23 mouse cellular contexts compared by ENCODE assay signal in genomic region chr14:86930763-86931162, GRCm38 (mm10).
"Had no signal": no experiment of that assay in that cellular context is flagged by ENCODE, and none has a peak within 500 bp of the region (broad histone marks: within the 10 kb centered on the region; RNA-seq: fewer than 3 reads in every experiment).

No protein-coding gene starts in this region.

- H3K27me3 ChIP-seq: liver, embryonic 15.5 days; lung, embryonic 15.5 days; megakaryocyte, embryonic 14.5 days; neural tube, embryonic 13.5 days; neural tube, embryonic 15.5 days had no signal

- H3K4me2 ChIP-seq: liver, embryonic 15.5 days; lung, embryonic 15.5 days; neural tube, embryonic 13.5 days; neural tube, embryonic 15.5 days had no signal

- H3K27ac ChIP-seq: liver, embryonic 15.5 days; lung, embryonic 15.5 days; macrophage; midbrain, embryonic 10.5 days; neural tube, embryonic 13.5 days; neural tube, embryonic 15.5 days had no signal

- ATAC-seq: liver, postnatal 0 days; lung, postnatal 0 days; midbrain, embryonic 16.5 days had no signal

- H3K36me3 ChIP-seq: liver, embryonic 15.5 days; lung, embryonic 15.5 days; midbrain, embryonic 10.5 days; neural tube, embryonic 13.5 days; neural tube, embryonic 15.5 days had no signal

- H3K4me1 ChIP-seq: liver, embryonic 15.5 days; lung, embryonic 15.5 days; midbrain, embryonic 10.5 days; neural tube, embryonic 13.5 days; neural tube, embryonic 15.5 days had no signal

- H3K9ac ChIP-seq: liver, embryonic 15.5 days; liver, postnatal 0 days; lung, embryonic 15.5 days; neural tube, embryonic 13.5 days; neural tube, embryonic 15.5 days had no signal

- DNase-seq: liver, postnatal 0 days; lung, adult 2 months; lung, postnatal 14 days; lung, postnatal 36 days; midbrain, embryonic 14.5 days; retina, postnatal 1 day; right cerebral cortex, adult 18-20 months; right cerebral cortex, postnatal 25 days; right cerebral cortex, postnatal 4 days; spleen, adult 18-20 months; thymus, adult 18-20 months; thymus, postnatal 14 days; thymus, postnatal 36 days had no signal

- H3K9me3 ChIP-seq: liver, embryonic 15.5 days; lung, embryonic 15.5 days; megakaryocyte, embryonic 14.5 days; midbrain, embryonic 10.5 days; neural tube, embryonic 13.5 days; neural tube, embryonic 15.5 days had no signal

- H3K4me3 ChIP-seq: liver, embryonic 15.5 days; lung, embryonic 15.5 days; megakaryocyte, embryonic 14.5 days; midbrain, embryonic 10.5 days; myocyte; neural tube, embryonic 13.5 days; neural tube, embryonic 15.5 days had no signal
